11 mouse cellular contexts compared by ENCODE assay signal in genomic region chr19:41816915-41817314, GRCm38 (mm10). TPM values are rescaled to one million over a fixed set of nuclear protein-coding genes. Genes with fewer than 3 reads are reported as not detected.
DNase-seq lines count a peak whose midpoint lies in the region; ATAC-seq lines count a peak whose summit lies in the region.
"Had no signal": no experiment of that assay in that cellular context is flagged by ENCODE, and none has a peak within 500 bp of the region (broad histone marks: within the 10 kb centered on the region; RNA-seq: fewer than 3 reads in every experiment).

No protein-coding gene starts in this region.

- 66% methylated on average over 5 of the region's 5 CpGs for WGBS in hindbrain, embryonic 12.5 days
- WGBS in hindbrain, embryonic 14.5 days: 67% methylated on average over 5 of the region's 5 CpGs
- WGBS in embryonic facial prominence, embryonic 10.5 days: 46% methylated on average over 5 of the region's 5 CpGs
- 37% methylated on average over 5 of the region's 5 CpGs for WGBS in lung, embryonic 16.5 days

- peak overlapping the region; percentile 55; the same call in 1 of the 2 replicates for H3K27ac ChIP-seq in hindbrain, embryonic 12.5 days
- H3K27ac ChIP-seq in hindbrain, embryonic 14.5 days: no peak overlapping the region
- H3K27ac ChIP-seq in embryonic facial prominence, embryonic 10.5 days (replicated peaks): peak overlapping the region; percentile 74
- peak overlapping the region; percentile 85 for H3K27ac ChIP-seq in lung, embryonic 16.5 days (ENCODE audit: low read length)

- no peak overlapping the region for H3K4me3 ChIP-seq in hindbrain, embryonic 12.5 days
- no peak overlapping the region for H3K4me3 ChIP-seq in hindbrain, embryonic 14.5 days (replicated peaks; ENCODE audit: low read length)
- H3K4me3 ChIP-seq in embryonic facial prominence, embryonic 10.5 days: 0 out of 2 replicates have a peak overlapping the region, but pooled peaks have one; percentile 5
- no peak overlapping the region for H3K4me3 ChIP-seq in lung, embryonic 16.5 days (ENCODE audit: low read length)

- no peaks in the 10 kb centered on the region for H3K36me3 ChIP-seq in hindbrain, embryonic 12.5 days
- no peaks in the 10 kb centered on the region for H3K36me3 ChIP-seq in hindbrain, embryonic 14.5 days (replicated peaks; ENCODE audit: control insufficient read depth, insufficient read depth)
- H3K36me3 ChIP-seq in embryonic facial prominence, embryonic 10.5 days (replicated peaks): no peaks in the 10 kb centered on the region
- H3K36me3 ChIP-seq in lung, embryonic 16.5 days (ENCODE audit: control insufficient read depth, insufficient read depth, low read length): no peaks in the 10 kb centered on the region

- no peak overlapping the region for H3K9ac ChIP-seq in hindbrain, embryonic 12.5 days
- H3K9ac ChIP-seq in hindbrain, embryonic 14.5 days: no peak overlapping the region
- H3K9ac ChIP-seq in lung, embryonic 16.5 days (ENCODE audit: low read length): no peak overlapping the region

- no peak for DNase-seq in hindbrain, embryonic 14.5 days (ENCODE audit: low spot score)
- peak; percentile 44 for DNase-seq in NIH3T3 (ENCODE audit: low read depth)
- peak; percentile 68 for DNase-seq in embryonic facial prominence, embryonic 10.5 days (ENCODE audit: low spot score)
- no peak for DNase-seq in left cerebral cortex, adult 18-20 months (ENCODE audit: low spot score in 2 of 2)
- no peak for DNase-seq in kidney, adult 8-10 months
- DNase-seq: cerebellum, adult 18-20 months; kidney, postnatal 36 days had no signal

- ATAC-seq in hindbrain, embryonic 12.5 days (ENCODE audit: low FRiP score): no peak
- ATAC-seq in hindbrain, embryonic 14.5 days (ENCODE audit: low FRiP score): no peak
- ATAC-seq in lung, embryonic 16.5 days (ENCODE audit: low read depth): peak; percentile 89
- ATAC-seq: forebrain, embryonic 14.5 days had no signal

- H3K27me3 ChIP-seq in hindbrain, embryonic 12.5 days: peaks cover 4% of the 10 kb centered on the region; the same call in 1 of the 2 replicates
- H3K27me3 ChIP-seq in hindbrain, embryonic 14.5 days (ENCODE audit: control insufficient read depth, insufficient read depth, low read length): no peaks in the 10 kb centered on the region
- peaks cover 15% of the 10 kb centered on the region; the same call in 1 of the 2 replicates for H3K27me3 ChIP-seq in embryonic facial prominence, embryonic 10.5 days (replicated peaks; ENCODE audit: low read depth, poor library complexity, severe bottlenecking)
- H3K27me3 ChIP-seq in lung, embryonic 16.5 days (ENCODE audit: control insufficient read depth, insufficient read depth, low read depth, low read length): no peaks in the 10 kb centered on the region

- H3K4me1 ChIP-seq in hindbrain, embryonic 12.5 days: 0 out of 2 replicates have a peak, but pooled peaks cover 7% of the 10 kb centered on the region
- H3K4me1 ChIP-seq in hindbrain, embryonic 14.5 days (replicated peaks; ENCODE audit: control insufficient read depth, insufficient read depth, low read length): no peaks in the 10 kb centered on the region; the same call in 1 of the 2 replicates
- peaks cover 29% of the 10 kb centered on the region for H3K4me1 ChIP-seq in embryonic facial prominence, embryonic 10.5 days
- H3K4me1 ChIP-seq in lung, embryonic 16.5 days (replicated peaks; ENCODE audit: control insufficient read depth, insufficient read depth, low read length): peaks cover 4% of the 10 kb centered on the region; the same call in 1 of the 2 replicates

- H3K4me2 ChIP-seq in hindbrain, embryonic 12.5 days (replicated peaks): no peak overlapping the region
- no peak overlapping the region for H3K4me2 ChIP-seq in hindbrain, embryonic 14.5 days (replicated peaks)
- peak overlapping the region; percentile 7; the same call in 1 of the 2 replicates for H3K4me2 ChIP-seq in lung, embryonic 16.5 days (ENCODE audit: low read depth, low read length)
- H3K4me2 ChIP-seq: liver, embryonic 11.5 days had no signal

- H3K9me3 ChIP-seq in hindbrain, embryonic 12.5 days (replicated peaks): no peaks in the 10 kb centered on the region
- no peaks in the 10 kb centered on the region for H3K9me3 ChIP-seq in hindbrain, embryonic 14.5 days (ENCODE audit: control insufficient read depth, low read length)
- no peaks in the 10 kb centered on the region for H3K9me3 ChIP-seq in embryonic facial prominence, embryonic 10.5 days
- H3K9me3 ChIP-seq in lung, embryonic 16.5 days (ENCODE audit: control insufficient read depth, low read length): 0 out of 2 replicates have a peak, but pooled peaks cover 2% of the 10 kb centered on the region

RNA-seq across cellular contexts. Expression of gene Frat1, which starts 12.9 kb away (rescaled TPM):
- 16.8 and 19.4 TPM in 2 replicates for polyA plus RNA-seq in hindbrain, embryonic 12.5 days (2016; fragmentation: Nextera tagmentation; extraction: Ambion mirVana)
- 19.1 and 23.4 TPM in 2 replicates for polyA plus RNA-seq in hindbrain, embryonic 14.5 days (2014; fragmentation: Nextera tagmentation; extraction: Ambion mirVana)
- polyA plus RNA-seq in embryonic facial prominence, embryonic 10.5 days (2016; fragmentation: Nextera tagmentation; extraction: Ambion mirVana): 9.1 and 9.2 TPM in 2 replicates
- 8.2 and 9.1 TPM in 2 replicates for polyA plus RNA-seq in lung, embryonic 16.5 days (2015; fragmentation: Nextera tagmentation; extraction: Ambion mirVana)
- total RNA-seq in left cerebral cortex, adult 18-20 months (2021): 10 to 100 TPM; 14.0 to 15.7 TPM

RNA-seq across cellular contexts. Expression of gene Arhgap19, which starts 15.1 kb away (rescaled TPM):
- polyA plus RNA-seq in hindbrain, embryonic 12.5 days (2016; fragmentation: Nextera tagmentation; extraction: Ambion mirVana): 22.4 and 23.2 TPM in 2 replicates
- 6.7 and 6.8 TPM in 2 replicates for polyA plus RNA-seq in hindbrain, embryonic 14.5 days (2014; fragmentation: Nextera tagmentation; extraction: Ambion mirVana)
- 45.2 and 46.2 TPM in 2 replicates for polyA plus RNA-seq in embryonic facial prominence, embryonic 10.5 days (2016; fragmentation: Nextera tagmentation; extraction: Ambion mirVana)
- 26.8 and 28.6 TPM in 2 replicates for polyA plus RNA-seq in lung, embryonic 16.5 days (2015; fragmentation: Nextera tagmentation; extraction: Ambion mirVana)
- total RNA-seq in left cerebral cortex, adult 18-20 months (2021): 1 to 10 TPM; 3.2 to 3.8 TPM

RNA-seq across cellular contexts. Expression of gene Frat2, which starts 31.0 kb away (rescaled TPM):
- 14.5 and 15.3 TPM in 2 replicates for polyA plus RNA-seq in hindbrain, embryonic 12.5 days (2016; fragmentation: Nextera tagmentation; extraction: Ambion mirVana)
- polyA plus RNA-seq in hindbrain, embryonic 14.5 days (2014; fragmentation: Nextera tagmentation; extraction: Ambion mirVana): 5.4 and 5.5 TPM in 2 replicates
- polyA plus RNA-seq in embryonic facial prominence, embryonic 10.5 days (2016; fragmentation: Nextera tagmentation; extraction: Ambion mirVana): 3.8 and 4.3 TPM in 2 replicates
- 2.8 and 3.3 TPM in 2 replicates for polyA plus RNA-seq in lung, embryonic 16.5 days (2015; fragmentation: Nextera tagmentation; extraction: Ambion mirVana)
- 1 to 10 TPM; 7.1 to 7.4 TPM for total RNA-seq in left cerebral cortex, adult 18-20 months (2021)

Comparison
In these comparisons a context has a peak if more than half of its experiments do, and no peak if none do; other contexts are left out.
1. DNase-seq: peak in NIH3T3 (single experiment) and embryonic facial prominence, embryonic 10.5 days (single experiment); none in hindbrain, embryonic 14.5 days (single experiment), left cerebral cortex, adult 18-20 months (0 of 2) and kidney, adult 8-10 months (0 of 2).